Mouse (Mus musculus): ENCODE measurements around the gene Col11a2. TPM values are rescaled to one million over a fixed set of nuclear protein-coding genes. Genes with fewer than 3 reads are reported as not detected.

The Col11a2 gene
- polyA plus RNA-seq, 1 experiment from 2014 or later: 64.3 TPM

DNA sequence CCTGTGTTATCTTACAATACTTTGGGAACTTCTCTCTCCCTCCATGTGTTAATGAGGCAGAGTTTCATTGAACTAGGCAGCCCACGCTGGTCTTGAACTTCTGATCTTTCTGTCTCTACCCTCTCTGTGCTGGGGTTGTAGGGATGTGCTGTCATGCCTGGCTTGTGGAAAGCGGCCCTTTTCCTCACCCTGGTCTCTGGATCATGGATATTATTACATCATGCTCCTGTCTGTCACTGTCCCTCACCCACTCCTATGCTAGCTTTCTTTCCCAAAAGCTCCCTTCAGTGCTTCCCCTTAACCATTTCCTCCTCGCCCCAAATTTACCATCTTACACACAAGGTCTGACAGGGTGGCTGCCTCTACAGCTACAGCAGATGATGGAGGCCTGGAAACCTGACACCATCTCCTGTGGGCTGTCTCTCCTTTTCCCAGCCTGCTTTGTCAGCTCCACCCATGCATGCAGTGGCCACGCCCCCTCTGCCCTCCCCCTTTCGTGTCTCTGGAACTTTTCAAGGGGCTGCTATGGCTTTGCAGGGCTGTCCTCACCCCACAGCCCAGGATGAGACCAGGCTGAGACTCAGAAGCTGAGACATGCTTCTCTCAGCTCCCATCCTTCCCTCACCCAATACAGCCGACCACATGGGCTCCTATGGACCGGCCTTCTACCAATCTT lies 54.1 kb downstream of the Col11a2 start:
- Histone ChIP-seq H3K27me3 (no peaks in the 10 kb centered on the region), H3K27ac (replicated peaks) (no peak overlapping the region), H3K4me2 (replicated peaks) (no peak overlapping the region), H3K4me3 (replicated peaks) (no peak overlapping the region), H3K4me1 (no peaks in the 10 kb centered on the region; the same call in 1 of the 2 replicates), H3K9me3 (replicated peaks) (0 out of 2 replicates have a peak, but pooled peaks cover 2% of the 10 kb centered on the region), H3K36me3 (no peaks in the 10 kb centered on the region), H3K9ac (no peak overlapping the region)
- peak; percentile 55; the same call in 1 of the 2 replicates for ATAC-seq (ENCODE audit: insufficient number of reproducible peaks, low FRiP score, low TSS enrichment, low read depth)
- WGBS: 29% methylated on average over 7 of the region's 7 CpGs

DNA sequence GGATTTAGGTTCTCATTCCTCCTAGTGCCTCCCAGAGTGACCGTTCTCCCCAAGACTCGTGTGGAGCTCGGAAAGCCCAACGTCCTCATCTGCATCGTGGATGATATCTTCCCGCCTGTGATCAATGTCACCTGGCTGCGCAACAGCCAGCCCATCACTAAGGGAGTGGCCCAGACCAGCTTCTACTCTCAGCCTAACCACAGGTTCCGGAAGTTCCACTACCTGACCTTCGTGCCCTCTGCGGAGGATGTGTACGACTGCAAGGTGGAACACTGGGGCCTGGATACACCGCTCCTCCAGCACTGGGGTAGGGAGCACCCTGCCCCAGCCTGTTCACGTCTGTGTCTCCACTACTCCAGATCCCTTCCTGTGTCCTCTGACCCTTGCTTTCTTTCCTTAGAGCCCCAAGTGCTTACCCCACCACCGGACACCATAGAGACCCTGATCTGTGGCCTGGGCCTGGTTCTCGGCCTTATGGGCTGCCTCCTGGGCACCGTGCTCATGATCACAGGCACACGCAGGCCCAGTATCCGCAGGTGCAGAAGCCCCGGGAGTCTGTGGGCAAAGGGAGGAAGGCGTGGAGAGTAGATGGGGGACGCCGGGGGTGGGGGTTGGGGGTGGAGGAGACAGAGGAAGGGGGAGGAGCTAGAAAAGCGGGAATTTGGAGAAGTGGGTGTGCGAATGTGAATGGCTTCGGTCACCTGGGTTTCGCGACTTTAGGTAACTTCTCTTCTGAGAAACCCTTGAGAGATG lies 55.2 kb downstream of the Col11a2 start:
- WGBS: 90% methylated on average over 27 of the region's 27 CpGs
- no peaks in the 10 kb centered on the region for H3K27me3 ChIP-seq
- no peak overlapping the region for H3K4me2 ChIP-seq (replicated peaks)
- H3K9ac ChIP-seq: no peak overlapping the region
- no peaks in the 10 kb centered on the region for H3K36me3 ChIP-seq
- H3K27ac ChIP-seq (replicated peaks): no peak overlapping the region
- H3K4me3 ChIP-seq (replicated peaks): no peak overlapping the region
- no peak for ATAC-seq (ENCODE audit: insufficient number of reproducible peaks, low FRiP score, low TSS enrichment, low read depth)
- 0 out of 2 replicates have a peak, but pooled peaks cover 2% of the 10 kb centered on the region for H3K9me3 ChIP-seq (replicated peaks)
- H3K4me1 ChIP-seq: no peaks in the 10 kb centered on the region; the same call in 1 of the 2 replicates

DNA sequence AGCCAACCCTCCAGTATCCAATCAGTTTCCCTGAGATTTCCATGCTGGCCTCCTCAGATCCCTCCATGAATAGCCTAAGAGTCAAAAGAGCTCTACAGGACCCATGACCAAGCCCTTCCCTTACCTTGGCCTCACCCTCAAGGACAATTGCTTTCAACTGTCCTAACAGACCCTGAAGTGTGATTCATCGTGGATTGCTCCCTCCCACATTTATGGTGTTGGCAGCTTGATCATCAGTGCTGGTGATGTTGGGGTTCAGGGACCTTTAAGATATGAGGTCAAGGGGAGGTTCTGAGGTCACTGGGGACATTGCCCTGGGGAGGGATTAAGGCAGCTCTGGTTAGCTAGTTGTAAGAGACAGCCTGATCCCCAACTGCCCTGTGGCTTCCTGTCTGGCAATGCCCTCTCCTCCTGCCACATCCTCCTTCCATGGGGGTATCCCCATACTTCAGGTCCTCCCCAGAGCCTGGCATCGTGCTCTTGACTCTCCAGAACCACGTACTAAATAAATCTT lies 57.3 kb downstream of the Col11a2 start:
- Histone ChIP-seq H3K4me1 (peaks cover 2% of the 10 kb centered on the region; the same call in 1 of the 2 replicates), H3K27ac (replicated peaks) (no peak overlapping the region), H3K36me3 (no peaks in the 10 kb centered on the region), H3K4me3 (replicated peaks) (no peak overlapping the region), H3K27me3 (no peaks in the 10 kb centered on the region), H3K4me2 (replicated peaks) (no peak overlapping the region), H3K9ac (no peak overlapping the region), H3K9me3 (replicated peaks) (0 out of 2 replicates have a peak, but pooled peaks cover 1% of the 10 kb centered on the region)
- no peak for ATAC-seq (ENCODE audit: insufficient number of reproducible peaks, low FRiP score, low TSS enrichment, low read depth)
- 72% methylated on average over 3 of the region's 3 CpGs for WGBS

DNA sequence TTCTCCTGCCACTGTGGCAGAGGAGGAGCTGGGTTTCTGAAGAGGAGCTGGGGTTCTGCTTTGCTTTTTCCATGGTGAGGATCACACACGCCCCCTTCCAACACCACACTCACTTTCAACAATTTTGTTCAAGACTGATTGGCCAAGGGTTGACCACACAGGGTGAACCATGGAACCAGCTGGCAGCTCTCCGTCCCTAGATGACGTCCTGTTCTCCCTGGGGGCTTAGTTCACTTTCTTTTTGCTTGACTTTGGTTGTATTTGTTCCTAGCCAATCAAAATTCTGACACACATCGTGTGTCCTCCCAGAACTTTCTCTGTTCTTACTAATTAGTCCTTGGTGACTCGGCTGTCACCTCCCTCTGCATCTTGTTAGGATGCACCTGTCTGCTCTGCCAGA lies 58.0 kb downstream of the Col11a2 start:
- Histone ChIP-seq H3K4me3 (replicated peaks) (no peak overlapping the region), H3K27ac (replicated peaks) (no peak overlapping the region), H3K9ac (no peak overlapping the region), H3K36me3 (no peaks in the 10 kb centered on the region), H3K4me2 (replicated peaks) (no peak overlapping the region), H3K27me3 (no peaks in the 10 kb centered on the region), H3K4me1 (peaks cover 5% of the 10 kb centered on the region; the same call in 1 of the 2 replicates), H3K9me3 (replicated peaks) (no peaks in the 10 kb centered on the region)
- WGBS: 54% methylated on average over 5 of the region's 5 CpGs
- no peak for ATAC-seq (ENCODE audit: insufficient number of reproducible peaks, low FRiP score, low TSS enrichment, low read depth)

DNA sequence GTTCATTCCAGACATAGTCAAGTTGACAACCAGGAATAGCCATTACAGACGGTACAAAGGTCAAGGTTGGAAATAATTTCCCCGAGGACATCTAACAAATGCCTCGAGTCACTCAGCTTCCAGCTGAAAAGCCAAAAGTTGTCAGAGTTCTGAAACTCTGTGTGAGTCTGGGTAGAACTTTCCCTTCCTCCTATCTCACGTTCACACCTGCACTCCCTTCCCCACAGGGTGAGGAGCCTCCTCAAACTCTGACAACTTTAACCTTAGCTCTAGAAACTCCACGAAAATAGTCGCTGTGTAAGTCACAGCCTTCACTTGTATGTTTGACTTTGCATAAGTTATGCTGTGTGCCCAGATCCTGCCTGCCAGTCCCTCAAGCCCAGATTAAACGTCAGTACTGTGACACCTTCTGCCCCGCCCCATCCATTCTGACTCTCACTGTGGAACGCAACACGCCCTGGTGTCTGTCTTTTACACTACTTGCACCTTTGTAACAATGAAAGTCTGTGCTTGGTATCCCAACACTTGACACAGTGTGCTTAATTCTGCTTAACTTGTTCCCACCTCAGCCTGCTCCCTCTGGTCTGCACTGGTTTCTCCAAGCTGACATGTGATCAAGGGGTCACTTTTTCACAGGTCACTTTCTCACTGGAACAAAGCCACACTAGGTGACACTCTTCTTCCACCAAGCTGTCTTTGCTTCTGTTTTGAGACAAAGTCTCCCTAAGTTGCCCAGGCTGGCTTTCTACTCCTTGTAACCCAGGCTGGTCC lies 59.7 kb downstream of the Col11a2 start:
- ATAC-seq (ENCODE audit: insufficient number of reproducible peaks, low FRiP score, low TSS enrichment, low read depth): no peak
- H3K4me1 ChIP-seq: 0 out of 2 replicates have a peak, but pooled peaks cover 5% of the 10 kb centered on the region

DNA sequence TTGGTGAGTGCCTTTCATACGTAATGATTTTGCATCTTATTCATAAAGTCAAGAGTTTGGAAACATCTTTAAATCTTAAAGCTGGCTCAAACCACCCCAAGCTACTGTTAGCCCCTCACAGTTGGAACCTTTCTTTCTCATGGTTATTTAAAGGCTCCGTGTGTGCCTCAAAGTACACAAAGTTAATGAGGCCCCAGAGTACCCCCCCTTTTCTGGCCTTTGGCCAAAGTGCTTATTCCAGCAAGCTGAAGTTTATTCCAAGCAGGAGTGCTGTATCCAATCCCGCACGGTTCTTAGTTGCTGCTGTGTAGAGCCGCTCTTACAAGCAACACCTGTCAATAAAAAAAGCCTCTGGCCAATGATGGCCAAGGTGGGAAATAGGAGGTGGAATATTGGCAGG lies 60.3 kb downstream of the Col11a2 start:
- 52% methylated on average over 5 of the region's 5 CpGs for WGBS
- H3K27me3 ChIP-seq: no peaks in the 10 kb centered on the region
- no peak overlapping the region for H3K27ac ChIP-seq (replicated peaks)
- no peaks in the 10 kb centered on the region for H3K36me3 ChIP-seq
- H3K4me2 ChIP-seq (replicated peaks): no peak overlapping the region
- no peak for ATAC-seq (ENCODE audit: insufficient number of reproducible peaks, low FRiP score, low TSS enrichment, low read depth)
- no peaks in the 10 kb centered on the region for H3K9me3 ChIP-seq (replicated peaks)
- 0 out of 2 replicates have a peak, but pooled peaks cover 5% of the 10 kb centered on the region for H3K4me1 ChIP-seq
- H3K9ac ChIP-seq: no peak overlapping the region
- no peak overlapping the region for H3K4me3 ChIP-seq (replicated peaks)

More for the DNA sequence above, 59.7 kb downstream of the Col11a2 start:
- H3K27me3 ChIP-seq: no peaks in the 10 kb centered on the region
- no peak overlapping the region for H3K4me2 ChIP-seq (replicated peaks)
- no peaks in the 10 kb centered on the region for H3K9me3 ChIP-seq (replicated peaks)
- H3K27ac ChIP-seq (replicated peaks): no peak overlapping the region
- H3K36me3 ChIP-seq: no peaks in the 10 kb centered on the region
- no peak overlapping the region for H3K9ac ChIP-seq
- H3K4me3 ChIP-seq (replicated peaks): no peak overlapping the region
- 48% methylated on average over 10 of the region's 10 CpGs for WGBS

DNA sequence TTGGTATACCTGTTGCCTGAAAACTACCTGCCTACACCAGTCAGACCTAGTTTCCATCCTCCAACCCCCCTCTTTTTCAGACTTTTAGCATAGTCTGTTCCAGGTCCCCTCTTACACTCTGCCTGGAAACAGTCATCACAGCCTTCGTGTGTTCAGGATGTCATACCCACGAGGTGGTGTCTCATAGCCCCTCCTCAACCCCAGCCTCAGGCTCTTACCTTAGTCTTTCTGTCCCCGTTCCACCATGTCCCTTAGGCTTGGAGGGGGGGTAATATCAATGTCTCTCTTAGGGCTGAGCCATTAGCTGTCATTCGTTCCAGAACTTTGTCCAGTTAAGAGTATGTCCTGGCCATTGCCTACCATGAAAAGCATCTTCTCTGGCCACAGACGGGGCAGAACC lies 61.9 kb downstream of the Col11a2 start:
- no peaks in the 10 kb centered on the region for H3K36me3 ChIP-seq
- ATAC-seq (ENCODE audit: insufficient number of reproducible peaks, low FRiP score, low TSS enrichment, low read depth): no peak
- H3K9ac ChIP-seq: no peak overlapping the region
- H3K27ac ChIP-seq (replicated peaks): no peak overlapping the region
- 22% methylated on average over 5 of the region's 5 CpGs for WGBS
- H3K4me1 ChIP-seq: 0 out of 2 replicates have a peak, but pooled peaks cover 5% of the 10 kb centered on the region
- no peak overlapping the region for H3K4me3 ChIP-seq (replicated peaks)
- no peaks in the 10 kb centered on the region for H3K9me3 ChIP-seq (replicated peaks)
- no peak overlapping the region for H3K4me2 ChIP-seq (replicated peaks)
- no peaks in the 10 kb centered on the region for H3K27me3 ChIP-seq

DNA sequence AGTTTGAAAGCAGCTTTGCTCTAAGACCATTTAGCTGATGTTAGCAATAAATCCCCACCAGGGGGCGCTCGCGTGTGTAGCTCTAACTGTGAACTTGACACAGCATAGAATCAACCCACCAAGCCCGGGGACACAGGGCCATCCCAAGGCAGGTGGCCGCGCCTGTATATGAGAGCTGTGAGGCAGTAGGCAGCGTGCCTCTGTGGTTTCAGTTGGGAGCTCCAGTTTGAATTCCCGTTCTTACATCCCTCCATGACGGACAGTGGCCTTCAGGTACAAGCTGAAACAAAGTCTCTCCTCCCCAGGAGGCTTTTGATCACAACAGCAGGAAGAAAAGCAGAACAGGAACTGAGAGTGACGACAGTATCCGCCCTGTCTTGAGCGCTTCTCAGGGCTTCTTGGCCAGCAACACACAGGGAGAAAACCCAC lies 62.4 kb downstream of the Col11a2 start:
- no peaks in the 10 kb centered on the region for H3K27me3 ChIP-seq
- ATAC-seq (ENCODE audit: insufficient number of reproducible peaks, low FRiP score, low TSS enrichment, low read depth): no peak

DNA sequence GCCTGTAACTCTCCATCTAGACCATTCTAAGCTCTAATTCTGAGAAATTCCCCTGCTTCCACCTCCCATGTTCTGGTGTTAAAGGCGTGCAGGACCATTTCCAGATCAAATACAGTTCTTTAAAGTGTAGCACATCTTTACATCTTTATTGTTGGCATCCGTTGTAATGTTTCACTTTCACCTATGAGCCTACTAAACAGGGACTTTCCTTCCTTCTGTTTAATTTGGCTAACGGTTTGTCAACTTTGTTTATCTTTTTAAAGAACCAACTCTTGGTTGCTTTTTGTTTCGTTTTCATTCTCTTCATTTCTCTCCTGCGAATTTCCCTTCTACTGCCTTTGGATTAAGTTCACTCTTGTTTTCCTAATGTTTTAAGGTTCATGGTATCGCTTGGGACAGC lies 63.6 kb downstream of the Col11a2 start:
- no peak overlapping the region for H3K9ac ChIP-seq
- no peak for ATAC-seq (ENCODE audit: insufficient number of reproducible peaks, low FRiP score, low TSS enrichment, low read depth)
- no peaks in the 10 kb centered on the region for H3K36me3 ChIP-seq
- H3K27ac ChIP-seq (replicated peaks): no peak overlapping the region
- H3K9me3 ChIP-seq (replicated peaks): no peaks in the 10 kb centered on the region
- H3K4me2 ChIP-seq (replicated peaks): no peak overlapping the region
- WGBS: 73% methylated on average over 6 of the region's 6 CpGs
- 0 out of 2 replicates have a peak, but pooled peaks cover 5% of the 10 kb centered on the region for H3K4me1 ChIP-seq
- no peak overlapping the region for H3K4me3 ChIP-seq (replicated peaks)
- no peaks in the 10 kb centered on the region for H3K27me3 ChIP-seq

More for the DNA sequence above, 62.4 kb downstream of the Col11a2 start:
- Histone ChIP-seq H3K36me3 (no peaks in the 10 kb centered on the region), H3K4me1 (0 out of 2 replicates have a peak, but pooled peaks cover 5% of the 10 kb centered on the region), H3K9ac (no peak overlapping the region), H3K27ac (replicated peaks) (no peak overlapping the region), H3K4me3 (replicated peaks) (no peak overlapping the region; the same call in 1 of the 2 replicates), H3K4me2 (replicated peaks) (peak overlapping the region; percentile 37), H3K9me3 (replicated peaks) (no peaks in the 10 kb centered on the region)
- WGBS: 6% methylated on average over 12 of the region's 12 CpGs

DNA sequence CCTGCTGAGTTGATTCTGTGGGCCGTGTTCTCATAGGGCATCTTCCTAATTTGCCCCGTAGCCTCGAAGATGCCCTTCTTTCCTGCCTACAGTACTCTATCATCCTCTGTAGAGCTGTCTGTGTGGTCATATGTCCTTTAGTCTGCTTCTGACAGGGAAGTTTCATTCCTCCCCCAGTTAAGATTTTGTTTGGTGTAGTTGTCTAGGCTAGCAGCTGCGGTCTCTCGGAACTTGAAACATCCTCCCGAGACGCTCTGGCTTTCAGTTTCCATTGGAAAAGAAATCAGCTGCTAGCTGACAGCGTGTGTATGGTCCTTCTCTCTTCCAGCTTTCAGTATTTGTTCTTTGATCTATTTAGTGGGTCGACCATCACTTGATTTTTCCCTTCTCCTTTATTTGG lies 65.6 kb downstream of the Col11a2 start:
- Histone ChIP-seq H3K4me1 (0 out of 2 replicates have a peak, but pooled peaks cover 5% of the 10 kb centered on the region), H3K36me3 (peaks cover 8% of the 10 kb centered on the region), H3K9ac (no peak overlapping the region), H3K4me2 (replicated peaks) (no peak overlapping the region), H3K27me3 (no peaks in the 10 kb centered on the region), H3K9me3 (replicated peaks) (no peaks in the 10 kb centered on the region), H3K4me3 (replicated peaks) (no peak overlapping the region), H3K27ac (replicated peaks) (no peak overlapping the region)
- no peak for ATAC-seq (ENCODE audit: insufficient number of reproducible peaks, low FRiP score, low TSS enrichment, low read depth)
- WGBS: 83% methylated on average over 9 of the region's 9 CpGs

DNA sequence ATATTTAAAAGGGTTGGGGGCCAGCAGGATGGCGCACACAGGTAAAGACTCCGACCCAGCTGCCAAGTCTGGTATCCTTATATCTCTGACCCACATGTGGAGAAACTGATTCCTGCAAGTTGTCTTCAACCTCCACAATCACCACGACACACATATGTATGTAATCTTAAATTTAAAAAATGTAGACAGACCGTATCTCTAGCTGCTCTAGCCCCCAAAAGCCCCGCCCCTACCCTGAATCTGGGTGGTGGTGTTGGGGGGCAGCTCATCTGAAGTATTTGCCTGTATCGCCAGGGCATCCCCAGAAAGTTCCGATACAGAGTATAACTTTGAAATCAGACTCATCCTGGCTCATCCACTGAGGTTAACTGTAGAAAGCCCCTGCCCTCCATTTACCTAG lies 67.3 kb downstream of the Col11a2 start:
- H3K4me2 ChIP-seq (replicated peaks): no peak overlapping the region
- no peak overlapping the region for H3K9ac ChIP-seq
- no peaks in the 10 kb centered on the region for H3K27me3 ChIP-seq
- peaks cover 25% of the 10 kb centered on the region for H3K36me3 ChIP-seq
- H3K9me3 ChIP-seq (replicated peaks): no peaks in the 10 kb centered on the region
- H3K4me1 ChIP-seq: 0 out of 2 replicates have a peak, but pooled peaks cover 7% of the 10 kb centered on the region
- ATAC-seq (ENCODE audit: insufficient number of reproducible peaks, low FRiP score, low TSS enrichment, low read depth): no peak
- 77% methylated on average over 7 of the region's 7 CpGs for WGBS
- H3K4me3 ChIP-seq (replicated peaks): no peak overlapping the region
- no peak overlapping the region for H3K27ac ChIP-seq (replicated peaks)
